Mouse (Mus musculus) lung, postnatal 0 days (tissue): Measurements from ENCODE around the gene P4ha1. TPM values are rescaled to one million over a fixed set of nuclear protein-coding genes. Genes with fewer than 3 reads are reported as not detected.
"Not testable (repeated sequence)": the region's sequence is repeated elsewhere in the genome, so short reads cannot be mapped to it uniquely, and the experiment has no call there.

Experiments
- ATAC-seq: fragments of 200-750 bp; cut with Nextera tagmentation; 2 replicates; pipeline ENCODE4 v1.8.0; 2017; ENCODE audit warnings: moderate library complexity
- DNase-seq: peaks from one replicate; pipeline ENCODE4 v3.0.0-alpha.2; 2016; ENCODE audit warnings: low spot score
- H3K27ac ChIP-seq: fragments of 300-500 bp; sonication (generic); 2 replicates; pipeline ENCODE4 v1.5.1; 2014; ENCODE audit warnings: antibody characterized with exemption, mild to moderate bottlenecking, low read length, mixed read lengths
- H3K27me3 ChIP-seq: fragments of 300-500 bp; sonication (generic); replicated peaks from 2 replicates; pipeline ENCODE4 v1.6.1; 2014; ENCODE audit warnings: low read length, mixed read lengths; ENCODE audit not compliant: insufficient read depth
- H3K36me3 ChIP-seq: fragments of 300-500 bp; sonication (generic); 2 replicates; pipeline ENCODE4 v1.6.1; 2014; ENCODE audit warnings: low read length, mixed read lengths; ENCODE audit not compliant: insufficient read depth
- H3K4me1 ChIP-seq: fragments of 300-500 bp; sonication (generic); 2 replicates; pipeline ENCODE4 v1.6.1; 2014; ENCODE audit warnings: antibody characterized with exemption, low read depth, low read length, mixed read lengths; ENCODE audit not compliant: insufficient read depth
- H3K4me2 ChIP-seq: fragments of 300-500 bp; sonication (generic); replicated peaks from 2 replicates; pipeline ENCODE4 v1.6.1; 2014; ENCODE audit warnings: low read depth, mild to moderate bottlenecking, low read length, moderate library complexity, mixed read lengths
- H3K4me3 ChIP-seq: fragments of 300-500 bp; sonication (generic); 2 replicates; pipeline ENCODE4 v1.5.1; 2014; ENCODE audit warnings: low read depth, low read length
- H3K9ac ChIP-seq: fragments of 300-500 bp; sonication (generic); replicated peaks from 2 replicates; pipeline ENCODE4 v1.6.1; 2014; ENCODE audit warnings: low read depth, mild to moderate bottlenecking
- H3K9me3 ChIP-seq: fragments of 300-500 bp; sonication (generic); 2 replicates; pipeline ENCODE4 v1.6.1; 2016; ENCODE audit warnings: low read length, mixed read lengths
- CTCF ChIP-seq: IDR thresholded peaks from 2 replicates; pipeline ENCODE4 v1.5.1; 2016; ENCODE audit warnings: antibody characterized with exemption, mild to moderate bottlenecking
- EP300 ChIP-seq: IDR thresholded peaks from 2 replicates; pipeline ENCODE4 v1.6.1; 2016; ENCODE audit warnings: antibody characterized with exemption, mild to moderate bottlenecking, control low read depth
- WGBS: fragments of 180-500 bp; shearing (Covaris S2); extraction: QIAGEN DNeasy Blood & Tissue Kit; methylation state at CpG from one replicate; pipeline ENCODE4 v1.1.7; 2014; 5-methylcytosine and 5-hydroxymethylcytosine counted together
- polyA plus RNA-seq: library from polyadenylated mRNA; unstranded; fragments of >200 nt; fragmentation: Nextera tagmentation; extraction: Ambion mirVana; gene quantifications from 2 replicates; pipeline ENCODE4 v1.2.1, GENCODE M21; 2015

The P4ha1 gene
- polyA plus RNA-seq, 1 experiment from 2014 or later: 40.6 TPM

DNA sequence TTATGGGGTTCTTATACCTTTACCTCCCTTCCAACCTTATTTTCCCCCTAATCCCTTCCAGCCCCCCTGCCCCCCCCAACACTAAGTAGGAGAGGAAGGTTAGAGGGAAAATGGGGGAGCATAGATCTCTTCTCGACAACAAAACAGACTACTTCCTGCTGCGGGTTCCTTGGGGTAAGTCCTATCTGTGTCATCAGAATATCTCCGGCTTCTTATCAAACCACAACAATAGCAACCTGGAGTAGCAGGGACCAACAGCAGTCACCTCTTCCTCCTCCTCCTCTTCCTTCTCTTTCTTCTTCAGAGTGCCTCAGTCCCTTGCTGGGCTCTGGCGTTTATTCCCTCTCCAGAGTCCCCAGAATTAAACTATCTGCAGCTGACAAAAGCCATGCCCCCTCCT, 68.8 kb downstream of the P4ha1 start:
- TF ChIP-seq CTCF (no peak), EP300 (no peak)
- WGBS: 24% methylated on average over 4 of the region's 4 CpGs

DNA sequence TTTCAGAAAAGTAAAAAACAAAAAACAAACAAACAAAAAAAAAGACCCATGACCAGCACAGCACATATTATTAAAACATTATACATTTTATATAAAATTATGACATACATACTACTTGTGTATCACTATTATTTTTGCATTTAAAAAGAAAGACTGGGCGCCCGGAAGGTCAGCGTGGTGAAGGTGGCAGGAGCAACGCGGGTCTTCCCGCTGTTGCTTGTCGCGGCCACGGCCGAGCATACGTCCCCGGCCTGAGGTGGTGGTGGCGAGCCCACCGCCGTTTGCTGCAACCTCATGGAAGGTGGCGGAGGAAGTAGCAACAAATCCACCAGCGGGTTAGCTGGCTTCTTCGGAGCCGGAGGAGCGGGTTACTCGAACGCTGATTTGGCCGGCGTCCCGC, 72.4 kb downstream of the P4ha1 start, which contains the start of gene Gm10273:
TSS of gene Gm10273 (plus strand) at position 172 of the 400 bp plus-strand sequence.
- H3K4me1 ChIP-seq, H3K9me3 ChIP-seq, H3K27me3 ChIP-seq, H3K9ac ChIP-seq, H3K27ac ChIP-seq, H3K4me3 ChIP-seq, DNase-seq, H3K36me3 ChIP-seq, ATAC-seq, H3K4me2 ChIP-seq: not testable (repeated sequence)
- WGBS: 83% methylated on average over 10 of the region's 25 CpGs

More for the DNA sequence above, 68.8 kb downstream of the P4ha1 start:
- ATAC-seq (no peak), DNase-seq (no peak)
- no peak overlapping the region for H3K4me2 ChIP-seq
- H3K27ac ChIP-seq: no peak overlapping the region
- no peaks in the 10 kb centered on the region for H3K27me3 ChIP-seq
- H3K4me1 ChIP-seq: no peaks in the 10 kb centered on the region
- no peak overlapping the region for H3K4me3 ChIP-seq
- H3K36me3 ChIP-seq: no peaks in the 10 kb centered on the region
- H3K9ac ChIP-seq: no peak overlapping the region
- no peaks in the 10 kb centered on the region for H3K9me3 ChIP-seq

- TF ChIP-seq CTCF: no peak
- no peak for TF ChIP-seq EP300
- 57% methylated on average over 21 of the region's 21 CpGs for WGBS
- Histone ChIP-seq H3K9ac (no peak within 1 kb of the TSS), H3K36me3 (no peaks in the 10 kb centered on the region), H3K4me3 (no peak within 1 kb of the TSS), H3K27me3 (no peaks in the 10 kb centered on the region), H3K9me3 (no peaks in the 10 kb centered on the region), H3K27ac (no peak within 1 kb of the TSS), H3K4me1 (0 out of 2 replicates have a peak, but pooled peaks cover 3% of the 10 kb centered on the region), H3K4me2 (no peak within 1 kb of the TSS)
- ATAC-seq (no peak), DNase-seq (no peak)
Observed at GRCm38 (mm10) chr10:59402899-59403792, 80.0 kb downstream of the P4ha1 start, which contains the start of gene Pla2g12b. Gene Pla2g12b (plus strand): TSS chr10:59403660.

DNA sequence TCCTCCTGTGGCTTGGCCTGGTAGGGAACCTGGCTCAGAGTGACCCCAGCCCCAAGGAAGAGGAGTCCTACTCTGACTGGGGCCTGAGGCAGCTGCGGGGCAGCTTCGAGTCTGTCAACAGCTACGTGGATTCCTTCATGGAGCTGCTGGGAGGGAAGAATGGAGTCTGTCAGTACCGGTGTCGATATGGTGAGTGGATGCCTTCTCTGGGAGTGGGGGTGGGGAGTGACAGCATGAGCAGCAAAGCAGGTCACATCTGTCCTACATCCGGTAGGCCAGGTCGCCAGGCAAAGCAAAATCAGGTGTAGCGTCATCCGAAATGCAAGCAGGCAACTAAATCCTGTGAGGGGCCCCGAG, 80.7 kb downstream of the P4ha1 start:
- Histone ChIP-seq H3K9me3 (no peaks in the 10 kb centered on the region), H3K4me1 (0 out of 2 replicates have a peak, but pooled peaks cover 3% of the 10 kb centered on the region), H3K4me2 (no peak overlapping the region), H3K4me3 (no peak overlapping the region), H3K27me3 (no peaks in the 10 kb centered on the region), H3K9ac (no peak overlapping the region), H3K27ac (no peak overlapping the region), H3K36me3 (no peaks in the 10 kb centered on the region)
- no peak for ATAC-seq
- TF ChIP-seq EP300: no peak
- no peak for TF ChIP-seq CTCF
- DNase-seq: no peak
- 65% methylated on average over 10 of the region's 10 CpGs for WGBS

- no peak overlapping the region for H3K4me2 ChIP-seq
- no peak for ATAC-seq
- no peak overlapping the region for H3K4me3 ChIP-seq
- 0 out of 2 replicates have a peak, but pooled peaks cover under 1% of the 10 kb centered on the region for H3K4me1 ChIP-seq
- 55% methylated on average over 6 of the region's 6 CpGs for WGBS
- TF ChIP-seq EP300: no peak
- no peak for TF ChIP-seq CTCF
- no peaks in the 10 kb centered on the region for H3K9me3 ChIP-seq
- H3K27me3 ChIP-seq: no peaks in the 10 kb centered on the region
- H3K9ac ChIP-seq: no peak overlapping the region
- no peak overlapping the region for H3K27ac ChIP-seq
- no peaks in the 10 kb centered on the region for H3K36me3 ChIP-seq
- DNase-seq: no peak
Observed at GRCm38 (mm10) chr10:59408499-59408898, 85.4 kb downstream of the P4ha1 start.

- DNase-seq: no peak
- TF ChIP-seq CTCF: no peak
- no peak for TF ChIP-seq EP300
Observed at GRCm38 (mm10) chr10:59410264-59410663, 87.2 kb downstream of the P4ha1 start.

More at GRCm38 (mm10) chr10:59410264-59410663, 87.2 kb downstream of the P4ha1 start:
- H3K36me3 ChIP-seq: no peaks in the 10 kb centered on the region
- ATAC-seq: no peak
- WGBS: 76% methylated on average over 12 of the region's 12 CpGs
- no peak overlapping the region for H3K4me3 ChIP-seq
- H3K9me3 ChIP-seq: no peaks in the 10 kb centered on the region
- no peaks in the 10 kb centered on the region for H3K4me1 ChIP-seq
- no peaks in the 10 kb centered on the region for H3K27me3 ChIP-seq
- no peak overlapping the region for H3K9ac ChIP-seq
- no peak overlapping the region for H3K27ac ChIP-seq
- H3K4me2 ChIP-seq: no peak overlapping the region
